Comparison of ENCODE assay signal across 10 mouse cellular contexts in genomic region chr7:79649005-79649404, GRCm38 (mm10). TPM values are rescaled to one million over a fixed set of nuclear protein-coding genes. Genes with fewer than 3 reads are reported as not detected.
DNase-seq lines count a peak whose midpoint lies in the region; ATAC-seq lines count a peak whose summit lies in the region.
"Had no signal": no experiment of that assay in that cellular context is flagged by ENCODE, and none has a peak within 500 bp of the region (broad histone marks: within the 10 kb centered on the region; RNA-seq: fewer than 3 reads in every experiment).

No protein-coding gene starts in this region.

- WGBS in heart, embryonic 11.5 days (ENCODE audit: insufficient replicate concordance): 9% methylated on average over 3 of the region's 3 CpGs
- 8% methylated on average over 3 of the region's 3 CpGs for WGBS in embryonic facial prominence, embryonic 14.5 days

- peak; percentile 16 for DNase-seq in heart, adult 8-10 months (ENCODE audit: low spot score)
- DNase-seq in CD8-positive naive resting alpha-beta T cell, adult 2 months (ENCODE audit: low read depth in 2 of 2, low spot score in 2 of 2): peak; percentile 26 to 49
- DNase-seq in adrenal gland, postnatal 36 days: peak; percentile 54 to 74
- DNase-seq in embryonic facial prominence, embryonic 14.5 days (ENCODE audit: low spot score): peak; percentile 14
- peak; percentile 71 to 77 for DNase-seq in layer of hippocampus, postnatal 14 days (ENCODE audit: low spot score in 2 of 2)
- DNase-seq in lung, postnatal 4 days: peak; percentile 23 to 58
- DNase-seq in telencephalon, adult 2 months (ENCODE audit: low read depth, low spot score): peak; percentile 5

- no peak overlapping the region for H3K4me3 ChIP-seq in heart, embryonic 11.5 days (ENCODE audit: low read depth, low read length)
- H3K4me3 ChIP-seq in embryonic facial prominence, embryonic 14.5 days (ENCODE audit: low read depth, low read length): no peak overlapping the region
- H3K4me3 ChIP-seq: embryonic facial prominence, embryonic 12.5 days had no signal

- no peak overlapping the region for H3K27ac ChIP-seq in heart, embryonic 11.5 days (ENCODE audit: low read depth, low read length)
- H3K27ac ChIP-seq in embryonic facial prominence, embryonic 14.5 days (replicated peaks; ENCODE audit: low read depth, low read length): no peak overlapping the region
- H3K27ac ChIP-seq: embryonic facial prominence, embryonic 12.5 days; macrophage had no signal

- H3K9me3 ChIP-seq in heart, embryonic 11.5 days (replicated peaks; ENCODE audit: control insufficient read depth, low read length): no peaks in the 10 kb centered on the region
- no peaks in the 10 kb centered on the region for H3K9me3 ChIP-seq in embryonic facial prominence, embryonic 14.5 days (ENCODE audit: control insufficient read depth, low read length)
- H3K9me3 ChIP-seq: embryonic facial prominence, embryonic 12.5 days had no signal

- ATAC-seq in heart, embryonic 11.5 days (replicated peaks; ENCODE audit: insufficient number of reproducible peaks, low FRiP score, low TSS enrichment): no peak
- no peak for ATAC-seq in embryonic facial prominence, embryonic 14.5 days (ENCODE audit: low read depth)

- H3K27me3 ChIP-seq in heart, embryonic 11.5 days (ENCODE audit: control insufficient read depth, insufficient read depth, low read length): no peaks in the 10 kb centered on the region
- H3K27me3 ChIP-seq in embryonic facial prominence, embryonic 14.5 days (replicated peaks; ENCODE audit: control insufficient read depth, insufficient read depth, low read length): no peaks in the 10 kb centered on the region
- H3K27me3 ChIP-seq: embryonic facial prominence, embryonic 12.5 days had no signal

- no peak overlapping the region for H3K4me2 ChIP-seq in heart, embryonic 11.5 days
- no peak overlapping the region for H3K4me2 ChIP-seq in embryonic facial prominence, embryonic 14.5 days (ENCODE audit: low read depth, low read length)
- H3K4me2 ChIP-seq: embryonic facial prominence, embryonic 12.5 days had no signal

- no peaks in the 10 kb centered on the region for H3K36me3 ChIP-seq in heart, embryonic 11.5 days (ENCODE audit: control insufficient read depth, insufficient read depth, low read length)
- H3K36me3 ChIP-seq in embryonic facial prominence, embryonic 14.5 days (ENCODE audit: control insufficient read depth, insufficient read depth, low read length): no peaks in the 10 kb centered on the region
- H3K36me3 ChIP-seq: embryonic facial prominence, embryonic 12.5 days had no signal

- no peak overlapping the region for H3K9ac ChIP-seq in heart, embryonic 11.5 days (ENCODE audit: low read depth, low read length)
- H3K9ac ChIP-seq in embryonic facial prominence, embryonic 14.5 days (ENCODE audit: low read depth, low read length): no peak overlapping the region
- H3K9ac ChIP-seq: embryonic facial prominence, embryonic 12.5 days had no signal

- H3K4me1 ChIP-seq in heart, embryonic 11.5 days (ENCODE audit: control insufficient read depth, insufficient read depth, low read length): no peaks in the 10 kb centered on the region
- H3K4me1 ChIP-seq in embryonic facial prominence, embryonic 14.5 days (ENCODE audit: control insufficient read depth, insufficient read depth, low read length): no peaks in the 10 kb centered on the region
- H3K4me1 ChIP-seq: embryonic facial prominence, embryonic 12.5 days had no signal

RNA-seq across cellular contexts. Expression of gene Ticrr, which starts 11.0 kb away (rescaled TPM):
- under 1 TPM in 1 of 4 experiments, not detected in 3; 0.14 TPM for total RNA-seq in heart, adult 8-10 months (2022)
- 7.1 and 9.8 TPM in 2 replicates for polyA plus RNA-seq in heart, embryonic 11.5 days (2014; fragmentation: Nextera tagmentation; extraction: Ambion mirVana)
- under 1 TPM; 0.49 to 0.50 TPM for total RNA-seq in adrenal gland, postnatal 36 days (2021)
- 7.4 and 7.7 TPM in 2 replicates for polyA plus RNA-seq in embryonic facial prominence, embryonic 14.5 days (2014; fragmentation: Nextera tagmentation; extraction: Ambion mirVana)
- total RNA-seq in layer of hippocampus, postnatal 14 days (2021): under 1 TPM; 0.45 to 0.97 TPM

RNA-seq across cellular contexts. Expression of gene Rhcg, which starts 31.5 kb away (rescaled TPM):
- not detected for total RNA-seq in heart, adult 8-10 months (2022)
- not detected in 2 replicates for polyA plus RNA-seq in heart, embryonic 11.5 days (2014; fragmentation: Nextera tagmentation; extraction: Ambion mirVana)
- total RNA-seq in adrenal gland, postnatal 36 days (2021): 10 to 100 TPM; 16.5 to 56.2 TPM
- polyA plus RNA-seq in embryonic facial prominence, embryonic 14.5 days (2014; fragmentation: Nextera tagmentation; extraction: Ambion mirVana): 0.39 and 0.65 TPM in 2 replicates
- total RNA-seq in layer of hippocampus, postnatal 14 days (2021): 1 to 10 TPM; 1.1 to 2.2 TPM
- polyA plus RNA-seq: macrophage had no signal

Comparison
In these comparisons a context has a peak if more than half of its experiments do, and no peak if none do; other contexts are left out.
1. DNase-seq: peak in every context shown above with its lines; median percentile 74 in layer of hippocampus, postnatal 14 days; 64 in adrenal gland, postnatal 36 days; 40 in lung, postnatal 4 days; 38 in CD8-positive naive resting alpha-beta T cell, adult 2 months; 16 in heart, adult 8-10 months; 14 in embryonic facial prominence, embryonic 14.5 days; 5 in telencephalon, adult 2 months.
2. RNA of gene Rhcg, which starts 31.5 kb away (total RNA-seq): 16.5 to 56.2 TPM in adrenal gland, postnatal 36 days; 1.1 to 2.2 TPM in layer of hippocampus, postnatal 14 days and not detected in heart, adult 8-10 months; every median in the first group is over 4 times any median in the second.